Mouse (Mus musculus): Measurements from ENCODE around the gene Hist1h4c. TPM values are rescaled to one million over a fixed set of nuclear protein-coding genes. Genes with fewer than 3 reads are reported as not detected.

Hist1h4c gene
- total and polyA plus RNA-seq, 3 experiments = 4.1 to 2,008 TPM; not detected in 1

DNA sequence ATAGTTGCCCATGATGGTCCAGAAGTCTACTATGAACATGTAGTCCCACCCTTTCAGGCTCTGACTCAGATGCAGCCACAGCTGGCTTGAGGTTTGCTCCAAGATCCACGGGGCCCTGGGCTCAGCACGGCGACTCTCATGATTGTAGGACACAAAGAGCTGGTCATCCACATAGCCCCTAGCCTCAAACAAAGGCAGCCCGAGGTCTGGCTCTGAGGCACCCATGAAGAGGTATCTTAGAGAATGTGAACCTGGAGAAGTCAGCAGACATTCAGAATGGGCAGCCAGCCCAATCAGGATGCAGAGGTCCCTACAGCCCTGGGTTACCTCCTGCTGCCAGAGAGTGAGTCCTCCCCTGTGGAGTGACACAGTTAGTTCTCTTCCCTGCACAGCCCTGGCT lies 9.8 kb upstream of the Hist1h4c start:
- Histone ChIP-seq H3K9me3 (replicated peaks; ENCODE audit: insufficient read depth, low read length) (no peaks in the 10 kb centered on the region), H3K27ac (ENCODE audit: control insufficient read depth, low read depth, low read length) (no peak overlapping the region), H3K27me3 (ENCODE audit: control insufficient read depth in 1 of 2, insufficient read depth in 2 of 2, low read length in 2 of 2) (no peaks in the 10 kb centered on the region), H3K4me3 (ENCODE audit: control insufficient read depth in 1 of 2, insufficient read depth in 1 of 2, low read depth in 2 of 2, low read length in 2 of 2) (no peak overlapping the region), H3K79me2 (ENCODE audit: control insufficient read depth, insufficient read depth, low read length, poor library complexity) (no peaks in the 10 kb centered on the region), H3K4me1 (ENCODE audit: control insufficient read depth in 1 of 2, insufficient read depth in 2 of 2, low read length in 2 of 2) (peaks cover 0 to 15% of the 10 kb centered on the region in 2 experiments), H3K9ac (ENCODE audit: control insufficient read depth, low read depth, low read length, poor library complexity, severe bottlenecking) (no peak overlapping the region), H3K36me3 (ENCODE audit: control insufficient read depth in 1 of 2, insufficient read depth in 2 of 2, low read length in 2 of 2) (peaks cover 0 to 14% of the 10 kb centered on the region in 2 experiments; a peak in 2 of 4 replicates)
- TF ChIP-seq MEF2A (IDR thresholded peaks at IDR 0.05; ENCODE audit: extremely low read depth, insufficient replicate concordance, low read depth, low read length, poor library complexity, severe bottlenecking) (no peak), MYB (IDR thresholded peaks at IDR 0.05; ENCODE audit: low read depth, low read length) (no peak), GABPA (IDR thresholded peaks at IDR 0.05; ENCODE audit: low read depth, low read length) (no peak), KAT2A (conservative IDR thresholded peaks at IDR 0.05; ENCODE audit: low read depth, low read length) (no peak), POLR2AphosphoS2 (IDR thresholded peaks at IDR 0.05; ENCODE audit: low read length) (no peak), ZMIZ1 (IDR thresholded peaks at IDR 0.05; ENCODE audit: low read depth, low read length) (no peak), NRF1 (IDR thresholded peaks at IDR 0.05; ENCODE audit: insufficient read depth, low read depth, low read length, poor library complexity, severe bottlenecking) (no peak), POLR2AphosphoS5 (IDR thresholded peaks at IDR 0.05; ENCODE audit: borderline replicate concordance, low read depth, low read length) (no peak), SIN3A (IDR thresholded peaks at IDR 0.05; ENCODE audit: low read length) (no peak), GATA1 (IDR thresholded peaks at IDR 0.05; ENCODE audit: low read depth, low read length) (no peak), BHLHE40 (IDR thresholded peaks at IDR 0.05; ENCODE audit: borderline replicate concordance, low read depth, low read length) (no peak), MYC (IDR thresholded peaks at IDR 0.05; ENCODE audit: low read depth, low read length) (no peak), MAFK (IDR thresholded peaks at IDR 0.05; ENCODE audit: borderline replicate concordance, low read depth, low read length) (no peak)
- no peak for DNase-seq (ENCODE audit: low read depth, low spot score)

DNA sequence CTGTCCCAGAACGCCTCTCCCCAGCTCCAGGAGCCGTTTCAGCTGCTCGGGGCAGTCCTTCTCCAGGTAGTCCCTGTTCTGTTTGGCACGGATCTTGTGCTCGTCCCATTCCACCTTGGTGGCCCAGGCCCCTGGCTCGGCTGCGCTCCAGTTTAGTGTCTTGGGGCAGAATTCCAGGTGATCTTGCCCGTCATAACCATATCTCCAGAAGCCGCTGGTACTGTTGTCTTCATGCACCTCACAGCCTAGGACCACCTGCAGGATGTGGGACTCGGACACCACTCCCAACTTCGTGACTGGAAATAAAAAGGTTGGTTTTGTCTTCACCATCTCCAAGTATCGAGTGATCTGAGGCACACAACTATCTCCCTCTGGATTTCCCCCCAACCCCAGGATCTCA lies 8.5 kb upstream of the Hist1h4c start:
- Histone ChIP-seq H3K9ac (ENCODE audit: control insufficient read depth, low read depth, low read length, poor library complexity, severe bottlenecking) (no peak overlapping the region), H3K27ac (ENCODE audit: control insufficient read depth, low read depth, low read length) (no peak overlapping the region), H3K9me3 (replicated peaks; ENCODE audit: insufficient read depth, low read length) (no peaks in the 10 kb centered on the region), H3K27me3 (ENCODE audit: control insufficient read depth in 1 of 2, insufficient read depth in 2 of 2, low read length in 2 of 2) (no peaks in the 10 kb centered on the region), H3K36me3 (ENCODE audit: control insufficient read depth in 1 of 2, insufficient read depth in 2 of 2, low read length in 2 of 2) (peaks cover 0 to 11% of the 10 kb centered on the region in 2 experiments; a peak in 2 of 4 replicates), H3K79me2 (ENCODE audit: control insufficient read depth, insufficient read depth, low read length, poor library complexity) (no peaks in the 10 kb centered on the region), H3K4me1 (ENCODE audit: control insufficient read depth in 1 of 2, insufficient read depth in 2 of 2, low read length in 2 of 2) (peaks cover 0 to 16% of the 10 kb centered on the region in 2 experiments; a peak in 2 of 4 replicates), H3K4me3 (ENCODE audit: control insufficient read depth in 1 of 2, insufficient read depth in 1 of 2, low read depth in 2 of 2, low read length in 2 of 2) (no peak overlapping the region)
- DNase-seq (ENCODE audit: low read depth, low spot score) = no peak
- no peak for TF ChIP-seq BHLHE40 (IDR thresholded peaks at IDR 0.05; ENCODE audit: borderline replicate concordance, low read depth, low read length)
- no peak for TF ChIP-seq SMC3 (IDR thresholded peaks at IDR 0.05; ENCODE audit: low read depth, low read length)
- no peak for TF ChIP-seq ELF1 (IDR thresholded peaks at IDR 0.05; ENCODE audit: low read depth, low read length)
- TF ChIP-seq TAL1 (IDR thresholded peaks at IDR 0.05; ENCODE audit: low read length) = no peak
- TF ChIP-seq POLR2AphosphoS2 (IDR thresholded peaks at IDR 0.05; ENCODE audit: low read length) = no peak
- no peak for TF ChIP-seq CHD1 (IDR thresholded peaks at IDR 0.05; ENCODE audit: low read depth, low read length)
- TF ChIP-seq ETS1 (IDR thresholded peaks at IDR 0.05; ENCODE audit: low read depth, low read length) = no peak
- TF ChIP-seq MXI1 (IDR thresholded peaks at IDR 0.05; ENCODE audit: low read depth, low read length) = no peak
- no peak for TF ChIP-seq GATA1 (IDR thresholded peaks at IDR 0.05; ENCODE audit: low read depth, low read length)

All from MEL (cell line).